Mouse (Mus musculus): Measurements from ENCODE around the gene Inpp5b. TPM values are rescaled to one million over a fixed set of nuclear protein-coding genes. Genes with fewer than 3 reads are reported as not detected.

The Inpp5b gene
- polyA plus RNA-seq, 1 experiment from 2014 or later = 34.0 TPM

DNA sequence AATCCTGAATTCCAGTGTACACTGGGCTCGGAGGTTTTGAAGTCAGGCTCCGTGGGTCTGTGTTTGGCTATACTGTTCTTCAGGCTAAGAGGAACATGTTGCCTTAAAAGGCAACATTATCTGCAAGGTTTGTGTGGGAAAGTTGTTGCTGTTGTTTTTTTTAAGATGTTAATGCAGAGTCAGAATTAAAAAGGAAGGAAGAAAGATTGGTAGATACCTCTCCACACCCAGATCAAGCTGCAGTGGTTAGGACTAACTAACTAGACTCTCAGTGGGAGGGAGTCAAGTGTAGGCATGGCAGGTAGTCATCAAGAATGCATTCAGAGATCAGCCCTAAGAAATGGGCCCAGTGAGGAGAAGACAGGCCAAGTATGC lies 24.9 kb downstream of the Inpp5b start:
- DNase-seq = no peak
- TF ChIP-seq CTCF (IDR thresholded peaks at IDR 0.05; ENCODE audit: low read depth) = no peak
- ATAC-seq (ENCODE audit: insufficient read depth) = no peak
- Histone ChIP-seq H3K9me3 (ENCODE audit: low read depth, low read length) (no peaks in the 10 kb centered on the region), H3K4me2 (no peak overlapping the region), H3K9ac (no peak overlapping the region), H3K36me3 (ENCODE audit: insufficient read depth) (no peaks in the 10 kb centered on the region), H3K4me3 (ENCODE audit: low read depth, low read length) (no peak overlapping the region), H3K4me1 (ENCODE audit: insufficient read depth) (no peaks in the 10 kb centered on the region), H3K27ac (ENCODE audit: low read depth) (no peak overlapping the region), H3K27me3 (ENCODE audit: insufficient read depth, low read length) (no peaks in the 10 kb centered on the region)
- WGBS = 59% methylated on average over 2 of the region's 2 CpGs

DNA sequence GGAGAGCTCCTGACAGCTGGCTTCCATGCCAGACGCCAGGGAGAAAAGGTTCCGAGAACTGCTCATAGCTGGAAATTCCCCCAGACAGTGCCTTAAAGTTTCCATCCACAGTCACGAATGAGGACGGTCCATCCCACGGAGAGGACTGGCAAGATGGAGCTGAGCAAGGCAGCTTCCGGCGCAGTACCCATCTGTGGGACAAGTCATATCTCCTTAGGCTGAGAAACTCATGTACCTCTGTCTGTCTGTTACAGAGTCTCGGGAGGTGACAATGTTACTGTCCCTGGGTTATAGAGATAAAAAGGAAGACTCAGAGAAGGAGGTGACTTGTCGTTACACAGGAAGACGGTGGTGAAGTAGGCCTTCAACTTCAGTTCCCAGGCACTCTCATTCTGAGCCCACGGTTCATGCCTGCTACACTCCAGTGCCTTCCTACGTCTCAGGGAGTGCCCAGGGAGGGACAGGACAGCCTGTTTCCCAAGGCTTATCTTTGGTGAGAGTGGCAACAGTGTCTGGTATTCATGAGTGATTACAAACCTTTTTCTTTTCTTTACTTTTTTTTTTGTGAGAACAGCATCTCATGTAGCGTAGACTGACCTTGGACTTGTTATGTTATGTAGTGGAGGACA lies 27.4 kb downstream of the Inpp5b start:
- Histone ChIP-seq H3K4me2 (no peak overlapping the region), H3K9me3 (ENCODE audit: low read depth, low read length) (no peaks in the 10 kb centered on the region), H3K9ac (no peak overlapping the region; the same call in 1 of the 2 replicates), H3K36me3 (ENCODE audit: insufficient read depth) (no peaks in the 10 kb centered on the region), H3K4me3 (ENCODE audit: low read depth, low read length) (no peak overlapping the region), H3K27me3 (ENCODE audit: insufficient read depth, low read length) (no peaks in the 10 kb centered on the region), H3K27ac (ENCODE audit: low read depth) (no peak overlapping the region), H3K4me1 (ENCODE audit: insufficient read depth) (no peaks in the 10 kb centered on the region)
- 75% methylated on average over 13 of the region's 13 CpGs for WGBS
- ATAC-seq (ENCODE audit: insufficient read depth) (no peak), DNase-seq (no peak)
- TF ChIP-seq CTCF (IDR thresholded peaks at IDR 0.05; ENCODE audit: low read depth) = no peak

DNA sequence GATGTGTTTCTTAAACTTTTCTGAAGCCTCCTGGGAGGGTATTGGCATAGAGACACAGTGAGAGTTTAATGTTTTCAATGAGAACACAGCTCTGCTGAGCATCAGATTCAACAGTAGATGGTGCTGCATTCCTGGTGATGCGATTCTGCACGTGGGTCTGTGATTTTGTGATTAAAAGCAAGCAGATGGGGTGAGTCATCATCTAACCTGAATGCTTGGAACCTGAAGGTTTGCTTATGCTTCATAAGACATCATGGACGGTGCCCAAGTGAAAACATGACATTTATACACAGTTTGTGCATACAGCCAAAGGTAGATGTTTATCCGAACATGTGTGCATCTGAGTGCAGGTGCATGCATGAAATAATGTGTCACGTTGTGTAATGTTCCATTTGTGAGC lies 29.0 kb downstream of the Inpp5b start:
- Histone ChIP-seq H3K9me3 (ENCODE audit: low read depth, low read length) (no peaks in the 10 kb centered on the region), H3K27me3 (ENCODE audit: insufficient read depth, low read length) (no peaks in the 10 kb centered on the region), H3K4me1 (ENCODE audit: insufficient read depth) (no peaks in the 10 kb centered on the region), H3K36me3 (ENCODE audit: insufficient read depth) (no peaks in the 10 kb centered on the region), H3K9ac (no peak overlapping the region), H3K4me3 (ENCODE audit: low read depth, low read length) (no peak overlapping the region), H3K4me2 (no peak overlapping the region), H3K27ac (ENCODE audit: low read depth) (no peak overlapping the region)
- no peak for TF ChIP-seq CTCF (IDR thresholded peaks at IDR 0.05; ENCODE audit: low read depth)
- WGBS = 71% methylated on average over 5 of the region's 5 CpGs
- DNase-seq (no peak), ATAC-seq (ENCODE audit: insufficient read depth) (no peak)

DNA sequence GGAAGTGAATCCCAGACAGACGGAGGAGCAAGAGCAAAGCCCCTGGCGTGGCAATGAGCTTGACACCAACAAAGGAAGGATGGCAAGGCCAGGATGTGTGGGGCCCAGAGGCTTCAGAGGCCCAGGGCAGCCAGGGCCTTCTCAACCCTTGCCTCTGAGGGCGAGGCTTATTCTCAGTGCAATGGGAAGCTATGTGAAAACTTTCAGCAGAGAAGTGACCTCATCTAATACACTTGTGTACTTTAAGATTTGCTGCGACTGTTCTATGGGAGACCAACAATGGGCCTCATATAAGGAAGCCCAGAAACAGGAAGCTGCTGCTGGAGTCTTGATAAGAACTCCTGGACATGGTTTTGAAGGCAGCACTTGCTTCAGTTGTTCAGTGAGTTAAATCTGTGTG lies 30.5 kb downstream of the Inpp5b start:
- Histone ChIP-seq H3K36me3 (ENCODE audit: insufficient read depth) (0 out of 2 replicates have a peak, but pooled peaks cover 2% of the 10 kb centered on the region), H3K27me3 (ENCODE audit: insufficient read depth, low read length) (no peaks in the 10 kb centered on the region), H3K4me3 (ENCODE audit: low read depth, low read length) (no peak overlapping the region), H3K4me1 (ENCODE audit: insufficient read depth) (no peaks in the 10 kb centered on the region), H3K4me2 (no peak overlapping the region), H3K27ac (ENCODE audit: low read depth) (peak overlapping the region; percentile 76), H3K9me3 (ENCODE audit: low read depth, low read length) (no peaks in the 10 kb centered on the region), H3K9ac (no peak overlapping the region)
- peak; percentile 59 for DNase-seq
- peak; percentile 75; the same call in 1 of the 2 replicates for ATAC-seq (ENCODE audit: insufficient read depth)
- TF ChIP-seq CTCF (IDR thresholded peaks at IDR 0.05; ENCODE audit: low read depth) = no peak
- WGBS = 42% methylated on average over 4 of the region's 4 CpGs

DNA sequence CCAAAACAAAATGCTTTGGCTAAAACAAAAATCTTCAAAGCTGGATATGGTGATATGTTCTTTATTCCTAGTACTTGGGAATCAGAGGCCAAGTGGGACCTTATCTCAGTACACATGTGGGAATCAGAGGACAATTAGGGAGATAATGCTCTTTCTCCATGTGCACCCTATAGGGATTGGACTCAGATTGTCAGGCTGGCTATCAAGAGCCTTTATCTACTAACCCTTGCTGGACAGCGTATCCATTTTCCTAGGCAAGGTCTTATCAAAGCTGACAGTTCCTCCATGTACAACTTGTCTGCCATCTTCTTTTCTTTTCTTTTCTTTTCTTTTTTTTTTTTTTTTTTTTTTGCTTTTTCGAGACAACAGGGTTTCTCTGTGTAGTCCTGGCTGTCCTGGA lies 31.8 kb downstream of the Inpp5b start:
- Histone ChIP-seq H3K27ac (ENCODE audit: low read depth) (no peak overlapping the region), H3K4me1 (ENCODE audit: insufficient read depth) (no peaks in the 10 kb centered on the region), H3K9ac (no peak overlapping the region), H3K27me3 (ENCODE audit: insufficient read depth, low read length) (no peaks in the 10 kb centered on the region), H3K9me3 (ENCODE audit: low read depth, low read length) (no peaks in the 10 kb centered on the region), H3K36me3 (ENCODE audit: insufficient read depth) (0 out of 2 replicates have a peak, but pooled peaks cover 15% of the 10 kb centered on the region), H3K4me2 (no peak overlapping the region), H3K4me3 (ENCODE audit: low read depth, low read length) (no peak overlapping the region)
- 76% methylated on average over 2 of the region's 2 CpGs for WGBS
- ATAC-seq (ENCODE audit: insufficient read depth) = no peak
- no peak for TF ChIP-seq CTCF (IDR thresholded peaks at IDR 0.05; ENCODE audit: low read depth)
- no peak for DNase-seq

DNA sequence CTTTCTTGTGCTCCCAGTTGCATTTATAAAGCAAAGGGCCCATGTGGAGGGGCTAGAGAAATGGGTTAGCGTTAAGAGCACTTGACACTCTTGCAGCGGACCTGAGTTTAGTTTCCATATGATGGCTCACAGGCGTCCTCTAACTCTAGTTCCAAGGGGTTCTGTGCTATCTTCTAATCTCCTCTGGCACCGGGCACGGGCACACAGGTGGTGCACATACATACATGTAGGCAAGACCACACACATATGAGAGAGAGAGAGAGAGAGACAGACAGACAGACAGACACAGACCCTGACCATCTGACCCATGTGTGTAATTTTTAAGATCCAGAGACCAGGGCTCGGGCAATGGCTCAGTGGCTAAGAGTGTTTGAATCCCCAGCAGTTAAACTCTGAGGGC lies 32.3 kb downstream of the Inpp5b start:
- no peak for ATAC-seq (ENCODE audit: insufficient read depth)
- Histone ChIP-seq H3K36me3 (ENCODE audit: insufficient read depth) (0 out of 2 replicates have a peak, but pooled peaks cover 20% of the 10 kb centered on the region), H3K9me3 (ENCODE audit: low read depth, low read length) (no peaks in the 10 kb centered on the region), H3K27ac (ENCODE audit: low read depth) (no peak overlapping the region; the same call in 1 of the 2 replicates), H3K4me1 (ENCODE audit: insufficient read depth) (no peaks in the 10 kb centered on the region), H3K4me2 (no peak overlapping the region), H3K4me3 (ENCODE audit: low read depth, low read length) (no peak overlapping the region), H3K27me3 (ENCODE audit: insufficient read depth, low read length) (no peaks in the 10 kb centered on the region), H3K9ac (no peak overlapping the region)
- TF ChIP-seq CTCF (IDR thresholded peaks at IDR 0.05; ENCODE audit: low read depth) = no peak
- WGBS = 87% methylated on average over 6 of the region's 6 CpGs
- DNase-seq = no peak

DNA sequence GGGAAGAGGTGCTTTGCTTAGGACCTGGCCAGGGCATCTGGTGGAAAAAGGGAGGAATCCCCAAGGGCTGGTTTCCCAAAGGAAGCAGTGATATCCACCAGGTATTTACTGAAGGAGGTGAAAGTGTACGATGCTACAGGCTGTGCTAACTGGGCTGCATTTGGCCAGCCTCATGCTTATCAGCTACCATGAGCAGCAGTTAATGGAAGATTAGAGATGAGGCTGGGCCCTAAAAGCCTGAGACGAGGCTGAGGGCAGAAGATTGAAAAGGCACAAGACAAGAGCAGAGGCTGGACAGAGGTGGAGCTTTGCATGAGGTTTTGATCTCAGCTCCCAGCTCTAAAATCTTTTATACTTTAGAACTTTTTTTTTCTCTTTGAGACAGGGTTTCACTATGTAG lies 32.8 kb downstream of the Inpp5b start:
- 0 out of 2 replicates have a peak, but pooled peaks cover 23% of the 10 kb centered on the region for H3K36me3 ChIP-seq (ENCODE audit: insufficient read depth)
- H3K4me2 ChIP-seq = no peak overlapping the region
- 48% methylated on average over 2 of the region's 2 CpGs for WGBS
- H3K4me3 ChIP-seq (ENCODE audit: low read depth, low read length) = no peak overlapping the region
- H3K4me1 ChIP-seq (ENCODE audit: insufficient read depth) = no peaks in the 10 kb centered on the region
- H3K9ac ChIP-seq = no peak overlapping the region
- ATAC-seq (ENCODE audit: insufficient read depth) (no peak), DNase-seq (no peak)
- TF ChIP-seq CTCF (IDR thresholded peaks at IDR 0.05; ENCODE audit: low read depth) = no peak
- H3K27ac ChIP-seq (ENCODE audit: low read depth) = no peak overlapping the region; the same call in 1 of the 2 replicates
- H3K9me3 ChIP-seq (ENCODE audit: low read depth, low read length) = no peaks in the 10 kb centered on the region
- no peaks in the 10 kb centered on the region for H3K27me3 ChIP-seq (ENCODE audit: insufficient read depth, low read length)

Data from lung, embryonic 14.5 days (tissue).